Mouse (Mus musculus) bone marrow, adult 2 months (tissue): ENCODE measurements around the gene Arhgap1.

ENCODE experiments used
- CTCF ChIP-seq: fragments of 200-500 bp; IDR thresholded peaks from 2 replicates; pipeline ENCODE4 v1.5.1; 2011; ENCODE audit warnings: low read length, control low read depth; ENCODE audit not compliant: control insufficient read depth, insufficient read depth
- POLR2A ChIP-seq: fragments of 200-500 bp; IDR thresholded peaks from 2 replicates; pipeline ENCODE4 v1.6.1; 2011; ENCODE audit warnings: low read depth, mild to moderate bottlenecking, control low read depth, low read length, borderline replicate concordance; ENCODE audit not compliant: control insufficient read depth

- TF ChIP-seq CTCF (no peak), POLR2A (no peak)
These were observed 21.5 kb upstream of the Arhgap1 start for GRCm38 (mm10) chr2:91628171-91628570.
